Mouse (Mus musculus) stomach, postnatal 0 days (tissue): Measurements from ENCODE around the gene Usp25.

Experiments used
- CTCF ChIP-seq: IDR thresholded peaks from 2 replicates; pipeline ENCODE4 v1.5.1; 2016; ENCODE audit warnings: antibody characterized with exemption, low read depth, mild to moderate bottlenecking, moderate library complexity
- EP300 ChIP-seq: optimal IDR thresholded peaks from 2 replicates; pipeline ENCODE3; 2016; ENCODE audit warnings: antibody characterized with exemption

- TF ChIP-seq CTCF (no peak), EP300 (no peak)
Measured at GRCm38 (mm10) chr16:77060166-77060565, 46.7 kb downstream of the Usp25 start.
